Mouse (Mus musculus): ENCODE results near the gene Slc50a1.

Slc50a1 gene

DNA sequence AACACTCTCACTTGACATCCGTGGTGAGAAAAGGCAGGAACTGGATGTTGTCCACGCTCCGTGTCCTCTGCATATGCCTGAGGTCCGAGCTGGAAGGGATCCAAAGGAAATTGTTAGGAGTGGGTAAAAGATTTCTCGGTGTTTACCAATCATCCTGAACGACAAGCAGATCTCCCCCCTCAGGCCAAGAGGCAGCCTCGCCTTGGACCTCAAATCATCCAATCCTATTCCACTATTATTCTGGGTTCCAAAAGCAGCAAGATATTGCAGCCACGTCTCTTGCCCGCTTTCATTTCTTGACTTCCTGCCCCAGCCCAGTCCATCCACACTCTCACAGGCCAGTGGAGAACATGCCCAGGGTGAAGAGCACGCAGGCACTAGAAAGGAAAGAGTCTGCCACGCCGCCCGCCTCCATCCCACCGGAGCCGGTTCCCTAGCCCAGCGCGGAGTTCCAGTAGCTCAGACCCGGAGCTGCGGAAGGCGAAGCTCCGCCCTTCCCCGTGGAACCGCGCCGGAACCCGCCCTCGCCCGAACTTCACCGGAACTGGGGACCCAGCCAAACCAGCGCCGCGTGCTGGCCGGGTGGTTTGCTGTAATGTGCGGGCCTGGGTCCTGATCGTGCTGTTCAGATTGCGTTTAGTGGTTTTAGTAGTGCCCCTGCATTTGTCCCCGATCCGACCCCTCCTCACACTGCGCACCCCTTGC is at the start of gene Slc50a1:
Gene Slc50a1 (minus strand): TSS at position 520 of the 705 bp plus-strand sequence.
- in situ Hi-C loops (cut with MboI; ENCODE audit: low pct_unique_long_range_greater_than_20kb in 1 of 2, low sequenced_read_pairs in 2 of 2, unreplicated experiment in 1 of 2): no loop called here

DNA sequence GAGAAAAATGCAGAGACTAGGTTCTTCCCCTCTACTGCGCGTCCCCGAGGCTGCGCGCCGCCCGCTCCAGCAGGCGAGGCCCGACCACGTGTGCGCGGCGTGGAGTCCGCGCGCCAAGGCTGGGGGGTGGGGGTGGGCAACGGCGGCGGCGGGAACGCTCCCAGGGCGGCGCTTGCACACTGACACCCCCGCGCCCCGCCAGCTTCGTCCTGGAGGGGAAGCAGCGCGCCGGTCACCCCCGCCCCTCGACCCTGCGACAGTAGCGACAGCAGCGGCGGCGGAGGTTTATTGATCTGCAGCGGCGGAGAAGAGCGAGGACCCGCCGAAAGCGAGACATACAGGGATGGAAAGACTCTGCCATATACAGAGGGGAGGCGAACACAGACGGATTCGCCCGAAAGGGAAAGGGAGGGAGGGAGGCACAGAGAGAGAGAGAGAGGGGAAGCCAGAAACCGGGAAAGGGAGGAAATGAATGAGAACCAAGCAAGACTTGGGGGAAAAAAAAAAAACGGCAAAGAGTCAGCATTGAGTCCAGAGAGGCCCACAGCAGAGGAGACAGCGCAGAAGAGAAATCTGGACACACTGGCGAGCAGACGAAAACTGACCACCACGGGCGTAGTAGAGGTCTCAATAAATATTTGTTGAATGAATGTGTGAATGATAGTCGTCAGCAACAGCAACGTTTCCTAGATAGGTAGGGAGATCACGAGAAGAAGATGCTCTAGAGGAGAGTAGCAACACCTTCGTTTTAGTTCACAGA is 49.4 kb upstream of the Slc50a1 start:
- in situ Hi-C loops (cut with MboI; ENCODE audit: low pct_unique_long_range_greater_than_20kb in 1 of 2, low sequenced_read_pairs in 2 of 2, unreplicated experiment in 1 of 2): loop anchor here in 1 of 2 experiments (10.0 kb wide), 1 partner anchor 165 kb away; no protein-coding TSS in a partner anchor

DNA sequence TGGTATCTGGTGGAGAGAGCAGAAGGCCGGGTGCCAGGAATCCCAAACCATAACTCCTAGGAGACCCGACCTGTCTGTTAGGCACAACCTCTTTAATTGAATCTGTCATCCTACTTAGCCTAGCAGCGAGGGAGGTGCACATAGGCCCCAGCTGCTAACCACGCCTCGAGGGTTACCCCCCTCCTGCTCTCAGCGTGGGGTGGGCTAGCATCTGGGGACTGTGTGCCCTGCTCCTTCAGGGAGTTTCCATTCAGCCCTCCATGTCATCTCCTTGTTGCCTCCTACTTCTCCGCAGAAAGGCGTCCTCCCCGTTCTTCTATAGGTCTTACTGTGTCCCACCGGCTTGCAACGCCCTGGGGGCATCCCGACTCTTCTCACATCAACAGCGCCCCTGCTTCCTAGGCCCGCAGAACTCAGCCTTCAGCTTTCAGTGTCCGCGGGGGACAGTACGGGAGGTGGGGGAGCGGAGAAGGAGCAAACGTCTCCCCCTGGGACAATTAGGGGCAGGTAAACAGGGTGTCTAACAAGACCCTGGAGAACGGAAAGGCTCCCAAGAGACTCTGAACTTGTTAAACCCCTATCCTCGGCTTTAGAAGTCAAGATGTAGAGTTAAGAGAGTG is 48.7 kb upstream of the Slc50a1 start:
- in situ Hi-C loops (cut with MboI; ENCODE audit: low pct_unique_long_range_greater_than_20kb in 1 of 2, low sequenced_read_pairs in 2 of 2, unreplicated experiment in 1 of 2): loop anchor here in 1 of 2 experiments (10.0 kb wide), 1 partner anchor 166 kb away; no protein-coding TSS in a partner anchor

DNA sequence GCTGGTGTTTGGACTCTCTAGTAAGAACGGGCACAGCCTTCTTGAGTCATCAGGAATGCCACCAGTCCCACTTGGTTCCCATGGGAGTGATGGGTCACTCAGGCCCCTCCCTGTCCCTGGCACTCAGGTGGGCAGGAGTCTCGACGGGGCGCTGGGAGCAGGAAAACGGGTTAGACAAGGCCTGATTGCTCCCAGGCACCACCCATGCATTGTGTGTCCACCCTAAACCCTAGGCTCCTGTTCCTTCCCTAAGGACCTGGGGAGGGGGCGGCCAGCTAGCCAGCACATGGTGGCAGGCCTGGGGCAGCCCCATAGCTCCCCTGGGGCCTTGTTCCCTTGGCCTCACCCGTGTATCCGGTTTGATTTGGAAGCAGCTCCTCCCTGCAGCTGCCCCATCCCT is 47.9 kb upstream of the Slc50a1 start:
- in situ Hi-C loops (cut with MboI; ENCODE audit: low pct_unique_long_range_greater_than_20kb in 1 of 2, low sequenced_read_pairs in 2 of 2, unreplicated experiment in 1 of 2): loop anchor here in 1 of 2 experiments (10.0 kb wide), 1 partner anchor 166 kb away; no protein-coding TSS in a partner anchor

DNA sequence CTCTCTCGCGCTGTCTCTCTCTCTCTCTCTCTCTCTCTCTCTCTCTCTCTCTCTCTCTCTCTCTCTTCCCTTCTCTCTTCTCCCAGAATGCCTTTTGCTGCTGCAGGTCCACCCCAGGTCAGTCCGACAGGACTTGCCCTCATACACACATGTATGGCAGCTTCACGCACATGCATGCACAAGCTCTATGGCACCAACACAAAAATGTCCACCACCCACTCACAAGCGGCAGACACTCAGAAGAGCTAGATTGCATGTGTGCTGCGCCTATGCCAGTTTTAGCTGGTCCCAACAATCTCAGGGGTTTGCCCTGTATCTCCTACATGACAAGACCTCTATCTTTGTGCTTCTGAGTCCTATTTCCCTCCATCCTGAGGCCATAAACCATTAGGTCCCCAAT is 46.9 kb upstream of the Slc50a1 start:
- in situ Hi-C loops (cut with MboI; ENCODE audit: low pct_unique_long_range_greater_than_20kb in 1 of 2, low sequenced_read_pairs in 2 of 2, unreplicated experiment in 1 of 2): loop anchor here in 1 of 2 experiments (10.0 kb wide), 1 partner anchor 168 kb away; no protein-coding TSS in a partner anchor

DNA sequence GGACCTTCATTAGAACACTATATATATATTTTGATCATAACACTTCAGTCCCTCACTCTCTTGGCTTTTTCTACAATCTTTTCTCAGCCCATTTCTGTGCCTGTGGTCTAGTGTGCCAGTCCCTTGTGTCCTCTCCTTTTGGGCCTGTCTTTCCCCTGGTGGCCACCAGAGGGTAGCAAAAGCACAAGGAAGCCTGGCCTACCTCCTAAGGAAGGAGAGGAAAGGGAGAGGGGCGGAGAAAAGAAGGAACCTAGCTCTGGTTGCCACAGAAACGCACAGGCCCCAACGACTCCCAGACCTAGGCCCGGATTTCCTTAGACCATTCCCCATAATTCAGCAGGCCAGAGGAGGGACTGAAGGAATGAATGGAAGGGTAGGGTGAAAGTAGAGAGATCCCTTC is 46.5 kb upstream of the Slc50a1 start:
- in situ Hi-C loops (cut with MboI; ENCODE audit: low pct_unique_long_range_greater_than_20kb in 1 of 2, low sequenced_read_pairs in 2 of 2, unreplicated experiment in 1 of 2): loop anchor here in 1 of 2 experiments (10.0 kb wide), 1 partner anchor 168 kb away; no protein-coding TSS in a partner anchor

DNA sequence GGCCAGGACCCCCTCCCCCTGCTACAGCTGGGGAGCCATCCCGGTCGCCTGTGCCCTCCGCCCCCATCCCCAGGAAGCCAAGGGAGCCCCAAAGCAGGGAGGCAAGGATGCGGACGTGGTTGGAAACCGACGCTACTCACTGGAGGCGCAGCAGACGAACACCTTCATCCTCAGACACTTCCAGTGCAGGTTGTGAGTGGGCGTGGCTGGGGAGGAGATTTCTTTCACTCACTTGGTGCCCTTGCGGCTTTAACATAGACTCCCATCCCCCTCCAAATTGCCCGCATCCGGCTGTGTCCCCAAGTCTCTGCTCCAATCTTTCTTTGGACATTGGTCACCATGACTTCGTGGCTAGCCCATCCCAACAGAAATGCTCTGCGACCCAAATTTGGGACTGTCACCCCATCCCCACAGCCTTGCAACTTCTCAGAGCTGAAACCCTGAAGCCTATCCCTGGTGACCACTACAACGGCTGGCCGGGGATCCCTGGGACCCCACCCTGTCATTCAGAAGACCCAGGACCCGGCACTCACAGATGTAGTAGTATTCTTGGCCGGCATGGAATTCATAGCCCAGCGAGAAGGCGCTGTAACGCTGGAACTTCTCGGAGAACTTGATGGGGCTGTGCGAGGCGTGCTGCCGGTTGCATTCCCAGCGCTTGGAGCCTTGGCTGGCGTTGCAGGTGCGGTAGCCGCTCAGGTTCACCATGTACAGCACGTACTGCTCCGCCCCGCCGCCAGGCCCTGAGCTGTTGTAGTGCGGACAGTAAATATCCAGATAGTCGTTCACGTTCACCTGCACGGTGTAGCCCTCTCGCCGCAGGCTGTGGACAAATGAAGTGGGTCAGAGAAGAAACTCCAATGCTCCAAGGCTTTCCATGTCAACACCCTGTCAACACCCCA is 45.8 kb upstream of the Slc50a1 start:
- in situ Hi-C loops (cut with MboI; ENCODE audit: low pct_unique_long_range_greater_than_20kb in 1 of 2, low sequenced_read_pairs in 2 of 2, unreplicated experiment in 1 of 2): loop anchor here in 1 of 2 experiments (10.0 kb wide), 1 partner anchor 169 kb away; no protein-coding TSS in a partner anchor

DNA sequence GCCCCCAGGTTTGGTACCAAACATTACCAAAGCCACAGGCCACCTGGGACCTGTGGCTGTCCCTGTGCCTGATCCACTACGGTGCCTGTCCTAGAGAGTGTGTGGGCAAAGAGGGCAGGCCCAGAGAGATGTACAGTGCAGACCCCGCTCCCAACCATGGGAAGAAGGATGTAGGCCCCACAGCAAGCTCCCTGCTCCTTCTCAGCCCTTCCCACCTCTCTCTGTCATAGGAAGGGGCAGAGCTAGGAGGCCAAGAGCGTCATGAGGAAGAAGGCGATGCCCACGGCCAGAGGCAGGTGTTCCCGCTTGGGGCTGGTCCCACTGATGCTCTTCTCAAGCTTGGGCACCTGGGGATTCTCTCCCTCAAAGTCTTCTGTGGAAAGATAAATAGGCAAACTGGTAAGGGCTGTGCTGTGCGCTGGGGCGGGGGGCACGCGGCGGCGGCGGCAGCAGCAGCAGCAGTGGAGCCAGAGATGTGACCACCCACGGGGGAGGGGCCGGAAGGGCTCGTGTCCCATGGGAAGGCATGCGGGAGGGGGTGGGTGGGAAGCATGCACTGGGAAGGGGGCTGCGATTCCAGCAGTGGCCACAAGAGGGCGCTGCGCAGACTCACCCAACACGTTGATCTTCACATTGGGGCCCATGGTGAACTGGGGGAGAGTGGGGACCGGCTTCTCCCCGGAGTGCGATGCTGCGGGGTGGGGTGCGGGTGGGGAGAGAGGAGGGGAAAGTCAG is 45.0 kb upstream of the Slc50a1 start:
- in situ Hi-C loops (cut with MboI; ENCODE audit: low pct_unique_long_range_greater_than_20kb in 1 of 2, low sequenced_read_pairs in 2 of 2, unreplicated experiment in 1 of 2): loop anchor here in 1 of 2 experiments (10.0 kb wide), 1 partner anchor 169 kb away; no protein-coding TSS in a partner anchor

DNA sequence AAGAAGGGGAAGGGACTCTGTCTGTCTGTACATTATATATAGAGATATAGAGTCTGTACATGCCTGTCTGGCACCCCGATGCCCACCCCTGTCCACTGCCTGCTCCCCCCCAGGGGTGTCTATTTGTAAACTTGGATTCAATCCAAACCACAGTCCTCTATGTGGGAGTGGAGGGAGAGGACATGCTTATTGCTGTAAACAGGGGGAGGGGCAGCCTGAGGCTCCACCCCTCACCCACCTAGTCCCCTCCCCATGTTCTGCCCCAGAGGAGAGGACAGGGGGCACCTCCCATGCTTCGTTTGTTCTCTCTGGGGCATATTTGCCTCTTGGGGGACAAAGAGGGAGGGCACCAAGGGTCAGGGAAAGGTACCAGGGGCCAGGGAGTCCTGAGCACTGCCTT is 44.4 kb upstream of the Slc50a1 start:
- in situ Hi-C loops (cut with MboI; ENCODE audit: low pct_unique_long_range_greater_than_20kb in 1 of 2, low sequenced_read_pairs in 2 of 2, unreplicated experiment in 1 of 2): loop anchor here in 1 of 2 experiments (10.0 kb wide), 1 partner anchor 170 kb away; no protein-coding TSS in a partner anchor

DNA sequence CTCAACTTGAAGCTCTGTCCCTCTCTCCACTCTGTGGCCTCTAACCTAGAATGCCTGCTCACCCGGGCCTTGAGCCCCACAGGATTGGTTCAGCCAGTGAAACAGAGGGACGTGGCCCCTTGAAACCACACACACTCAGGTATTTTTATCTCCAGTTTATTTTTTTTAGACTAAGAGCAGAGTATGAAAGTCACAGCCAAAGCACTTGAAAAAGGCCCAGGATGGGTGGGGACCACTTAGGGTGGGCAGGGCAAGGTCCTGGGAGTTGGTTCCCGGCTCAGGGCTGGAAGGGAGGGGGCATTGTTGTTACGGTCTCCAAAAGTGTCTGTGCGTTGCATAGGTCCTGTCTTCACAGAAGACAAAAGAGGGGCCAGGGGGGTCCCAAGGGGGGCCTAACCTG is 44.0 kb upstream of the Slc50a1 start:
- in situ Hi-C loops (cut with MboI; ENCODE audit: low pct_unique_long_range_greater_than_20kb in 1 of 2, low sequenced_read_pairs in 2 of 2, unreplicated experiment in 1 of 2): loop anchor here in 1 of 2 experiments (10.0 kb wide), 1 partner anchor 170 kb away; no protein-coding TSS in a partner anchor

DNA sequence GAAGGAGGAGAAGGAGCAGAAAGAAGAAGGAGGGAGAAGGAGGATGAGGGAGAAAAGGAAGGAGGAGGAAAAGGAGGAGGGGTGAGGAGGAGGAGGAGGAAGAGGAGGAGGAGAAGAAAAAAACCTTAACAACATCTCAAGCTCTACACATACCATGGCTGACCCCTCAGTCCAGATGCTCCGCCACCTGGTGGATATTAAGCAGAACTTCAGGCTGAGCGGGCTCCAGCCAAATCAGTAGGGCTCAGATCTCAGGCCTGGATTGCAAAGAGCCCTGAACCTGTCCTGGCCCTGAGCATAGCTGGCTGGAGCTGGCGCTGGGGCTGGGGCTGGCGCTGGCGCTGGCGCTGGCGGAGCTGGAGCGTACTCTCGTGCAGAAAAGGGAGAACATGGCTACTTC is 37.7 kb upstream of the Slc50a1 start:
- in situ Hi-C loops (cut with MboI; ENCODE audit: low pct_unique_long_range_greater_than_20kb in 1 of 2, low sequenced_read_pairs in 2 of 2, unreplicated experiment in 1 of 2): no loop called here

DNA sequence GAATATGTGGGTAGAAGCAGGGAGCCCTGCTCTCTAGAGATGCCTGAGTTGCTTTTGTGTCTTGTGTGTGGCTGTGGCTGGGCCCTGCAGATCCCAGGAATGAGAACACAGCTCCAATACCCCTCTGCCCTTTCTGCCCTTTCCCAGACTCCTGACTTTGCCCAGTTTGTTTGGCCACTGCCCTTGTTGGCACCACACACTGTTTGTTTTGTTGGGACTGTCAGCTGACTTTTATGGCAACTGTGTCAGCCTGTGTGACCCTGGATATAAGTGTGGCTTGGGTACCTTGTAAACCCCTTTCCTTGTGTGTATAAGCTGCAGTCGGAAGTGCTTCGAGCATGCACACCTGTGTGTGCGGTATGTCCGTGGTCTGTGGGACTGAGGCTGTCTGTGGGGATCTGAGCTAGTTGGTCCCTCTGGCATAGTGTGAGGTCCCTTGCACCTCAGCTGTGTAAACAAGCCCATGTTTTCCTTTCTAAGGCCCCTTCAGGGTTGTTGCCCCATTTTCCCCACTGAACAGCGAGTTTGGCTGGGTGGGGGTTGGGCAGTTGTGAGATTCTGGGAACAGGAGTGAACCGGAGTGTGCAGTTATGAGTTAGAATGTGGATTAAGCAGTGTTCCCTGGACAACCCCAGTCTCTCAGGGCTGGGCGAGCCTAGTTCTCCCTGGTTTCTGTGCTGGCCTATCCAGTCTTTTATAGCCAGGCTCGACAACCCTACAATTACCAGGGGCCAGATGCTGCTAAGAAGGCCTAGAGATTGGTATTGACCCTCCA is 35.4 kb upstream of the Slc50a1 start:
- in situ Hi-C loops (cut with MboI; ENCODE audit: low pct_unique_long_range_greater_than_20kb in 1 of 2, low sequenced_read_pairs in 2 of 2, unreplicated experiment in 1 of 2): no loop called here

DNA sequence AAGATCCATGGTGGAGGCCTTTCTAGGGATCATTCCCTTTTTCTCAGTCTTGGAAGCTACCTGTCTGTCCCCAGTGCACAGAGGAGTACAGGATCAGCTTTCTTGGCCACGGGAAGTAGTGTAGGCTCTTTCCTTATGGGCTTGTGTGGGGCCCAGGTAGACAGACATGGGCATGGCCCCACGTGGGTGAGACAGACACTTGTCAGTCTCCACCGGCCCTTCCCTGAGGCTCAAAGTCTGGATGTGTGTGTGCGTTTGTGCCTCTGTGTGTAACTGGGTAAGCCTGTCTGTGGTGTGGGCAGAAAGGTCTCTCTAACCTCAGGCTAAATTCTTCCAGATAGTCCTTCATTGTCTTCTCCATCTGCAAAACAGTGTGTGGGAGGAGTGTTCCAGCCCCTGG is 34.7 kb upstream of the Slc50a1 start:
- in situ Hi-C loops (cut with MboI; ENCODE audit: low pct_unique_long_range_greater_than_20kb in 1 of 2, low sequenced_read_pairs in 2 of 2, unreplicated experiment in 1 of 2): no loop called here

DNA sequence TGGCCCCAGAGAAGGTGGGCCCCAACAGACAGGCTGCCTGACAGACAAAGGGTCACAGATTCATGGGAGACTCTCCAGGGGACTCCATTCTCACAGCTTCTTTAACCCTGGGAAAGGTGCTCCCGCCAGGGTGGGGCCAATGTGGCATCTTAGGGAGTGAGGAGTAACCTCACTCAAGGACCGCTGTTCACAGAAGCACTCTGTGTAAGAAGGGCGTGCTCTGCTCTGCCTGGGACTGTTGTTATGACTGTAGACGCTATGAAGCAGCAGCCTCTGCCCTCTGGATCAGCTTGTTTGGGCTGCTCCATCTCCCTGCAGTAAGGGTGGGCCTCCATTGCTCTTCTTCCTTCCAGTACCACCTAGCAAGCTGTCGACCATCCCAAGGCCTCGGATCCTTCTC is 34.1 kb upstream of the Slc50a1 start:
- in situ Hi-C loops (cut with MboI; ENCODE audit: low pct_unique_long_range_greater_than_20kb in 1 of 2, low sequenced_read_pairs in 2 of 2, unreplicated experiment in 1 of 2): no loop called here

DNA sequence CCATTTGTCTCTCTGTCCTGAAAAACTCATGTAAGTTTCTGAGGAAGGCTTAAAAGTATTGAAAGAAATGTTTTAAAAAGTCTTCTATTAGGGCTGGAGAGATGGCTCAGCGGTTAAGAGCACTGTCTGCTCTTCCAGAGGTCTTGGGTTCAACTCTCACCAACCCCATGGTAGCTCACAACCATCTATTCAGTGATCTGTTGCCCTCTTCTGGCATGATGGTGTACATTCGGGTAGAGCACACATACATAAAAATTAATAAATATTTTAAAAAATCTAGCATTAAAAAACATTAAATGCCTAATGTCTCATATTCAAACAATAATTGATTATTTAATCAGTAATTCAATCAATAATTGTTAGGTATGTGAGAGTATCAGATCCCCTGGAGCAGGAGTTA is 30.1 kb upstream of the Slc50a1 start:
- in situ Hi-C loops (cut with MboI; ENCODE audit: low pct_unique_long_range_greater_than_20kb in 1 of 2, low sequenced_read_pairs in 2 of 2, unreplicated experiment in 1 of 2): no loop called here

DNA sequence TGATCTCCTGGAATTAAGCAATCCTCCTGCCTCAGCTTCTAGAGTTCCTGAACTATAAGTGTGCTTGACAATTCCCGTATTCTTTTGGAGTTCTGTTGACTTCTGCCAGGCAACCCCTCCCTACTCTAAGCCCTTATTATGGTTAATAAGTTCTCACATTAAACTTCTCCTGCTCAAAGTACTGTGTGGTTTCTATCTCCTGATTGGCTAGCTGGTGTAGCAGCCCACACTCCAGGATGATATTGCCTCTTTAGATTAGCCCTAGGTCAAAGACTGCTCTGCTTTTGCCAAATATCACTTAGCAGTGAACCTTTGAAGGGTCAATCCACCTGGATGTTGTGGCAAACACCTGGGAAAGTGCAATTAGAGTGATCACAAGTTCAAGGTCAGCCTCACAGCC is 29.7 kb upstream of the Slc50a1 start:
- in situ Hi-C loops (cut with MboI; ENCODE audit: low pct_unique_long_range_greater_than_20kb in 1 of 2, low sequenced_read_pairs in 2 of 2, unreplicated experiment in 1 of 2): no loop called here

DNA sequence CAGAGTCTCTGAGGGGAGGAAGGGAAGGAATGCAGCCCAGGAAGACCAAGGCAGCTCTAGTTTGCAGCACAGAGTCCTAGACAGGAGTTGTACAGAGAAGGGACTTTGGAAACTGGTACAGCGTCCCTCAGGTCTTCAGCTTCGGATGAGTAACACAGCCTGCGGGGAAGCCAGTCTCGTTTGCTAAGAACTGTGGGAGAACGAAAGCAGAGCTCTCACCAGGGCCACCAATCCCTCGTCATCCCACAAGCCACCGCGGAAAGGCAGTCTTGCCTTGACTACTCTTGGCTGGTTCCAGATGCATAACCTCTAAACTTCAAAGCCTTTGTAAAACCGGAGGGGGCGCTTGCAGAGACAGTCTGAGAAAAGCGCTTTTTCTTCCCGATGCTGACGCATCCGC is 29.1 kb upstream of the Slc50a1 start:
- in situ Hi-C loops (cut with MboI; ENCODE audit: low pct_unique_long_range_greater_than_20kb in 1 of 2, low sequenced_read_pairs in 2 of 2, unreplicated experiment in 1 of 2): no loop called here

Measured in mouse embryonic stem cell (cell line).